Mouse (Mus musculus) forebrain, embryonic 13.5 days (tissue): ENCODE data around the gene Ttc17. TPM values are rescaled to one million over a fixed set of nuclear protein-coding genes. Genes with fewer than 3 reads are reported as not detected.
A peak's percentile ranks its signal among the peaks of the same experiment; 100 is the strongest.

Source experiments
- ATAC-seq: fragments of 200-750 bp; cut with Nextera tagmentation; 2 replicates; pipeline ENCODE4 v1.8.0; 2017
- H3K27ac ChIP-seq: fragments of 300-500 bp; sonication (generic); 2 replicates; pipeline ENCODE4 v1.5.1; 2015; ENCODE audit warnings: inconsistent platforms, mild to moderate bottlenecking, moderate library complexity
- H3K27me3 ChIP-seq: fragments of 300-500 bp; sonication (generic); 2 replicates; pipeline ENCODE4 v1.6.1; 2015; ENCODE audit warnings: mild to moderate bottlenecking, inconsistent platforms
- H3K36me3 ChIP-seq: fragments of 300-500 bp; sonication (generic); 2 replicates; pipeline ENCODE4 v1.6.1; 2015; ENCODE audit warnings: mild to moderate bottlenecking, inconsistent platforms; ENCODE audit not compliant: poor library complexity, severe bottlenecking
- H3K4me1 ChIP-seq: fragments of 300-500 bp; sonication (generic); 2 replicates; pipeline ENCODE4 v1.6.1; 2015; ENCODE audit warnings: inconsistent platforms
- H3K4me2 ChIP-seq: fragments of 300-500 bp; sonication (generic); 2 replicates; pipeline ENCODE4 v1.6.1; 2015; ENCODE audit warnings: inconsistent platforms, mild to moderate bottlenecking, moderate library complexity
- H3K4me3 ChIP-seq: fragments of 300-500 bp; sonication (generic); 2 replicates; pipeline ENCODE4 v1.5.1; 2015; ENCODE audit warnings: mild to moderate bottlenecking, inconsistent platforms
- H3K9ac ChIP-seq: fragments of 300-500 bp; sonication (generic); 2 replicates; pipeline ENCODE4 v1.6.1; 2015; ENCODE audit warnings: mild to moderate bottlenecking, inconsistent platforms
- H3K9me3 ChIP-seq: fragments of 300-500 bp; sonication (generic); replicated peaks from 2 replicates; pipeline ENCODE4 v1.6.1; 2016; ENCODE audit warnings: inconsistent platforms
- WGBS: fragments of 180-500 bp; shearing (Covaris S2); methylation state at CpG from one replicate; pipeline ENCODE4 v1.1.7; 2015; 5-methylcytosine and 5-hydroxymethylcytosine counted together
- polyA plus RNA-seq: library from polyadenylated mRNA; unstranded; fragments of >200 nt; fragmentation: Nextera tagmentation; extraction: Ambion mirVana; gene quantifications from 2 replicates; pipeline ENCODE4 v1.2.1, GENCODE M21; 2015

Ttc17 gene
- polyA plus RNA-seq, 1 experiment from 2014 or later = 17.0 TPM

- Histone ChIP-seq H3K4me1 (peaks cover 8% of the 10 kb centered on the region; the same call in 1 of the 2 replicates), H3K9ac (no peak overlapping the region), H3K4me3 (no peak overlapping the region), H3K27me3 (no peaks in the 10 kb centered on the region), H3K36me3 (peaks cover 81% of the 10 kb centered on the region), H3K27ac (no peak overlapping the region), H3K4me2 (no peak overlapping the region), H3K9me3 (no peaks in the 10 kb centered on the region)
- ATAC-seq = no peak
- WGBS = 92% methylated on average over 2 of the region's 2 CpGs
These were observed 73.4 kb downstream of the Ttc17 start for GRCm38 (mm10) chr2:94333086-94333485.

- H3K4me2 ChIP-seq = no peak overlapping the region
- H3K36me3 ChIP-seq = peaks cover 83% of the 10 kb centered on the region
- peaks cover 5% of the 10 kb centered on the region; the same call in 1 of the 2 replicates for H3K4me1 ChIP-seq
- no peak for ATAC-seq
- no peak overlapping the region for H3K9ac ChIP-seq
- WGBS = 96% methylated on average over 13 of the region's 13 CpGs
- H3K4me3 ChIP-seq = no peak overlapping the region
- H3K9me3 ChIP-seq = no peaks in the 10 kb centered on the region
- H3K27ac ChIP-seq = no peak overlapping the region
- H3K27me3 ChIP-seq = no peaks in the 10 kb centered on the region
These were observed 77.2 kb downstream of the Ttc17 start for GRCm38 (mm10) chr2:94329336-94329735.

GRCm38 (mm10) chr2:94327836-94328235 is 78.7 kb downstream of the Ttc17 start:
- no peaks in the 10 kb centered on the region for H3K4me1 ChIP-seq
- H3K36me3 ChIP-seq = peaks cover 90% of the 10 kb centered on the region
- no peak for ATAC-seq
- no peaks in the 10 kb centered on the region for H3K9me3 ChIP-seq
- H3K4me3 ChIP-seq = no peak overlapping the region
- 97% methylated on average over 3 of the region's 3 CpGs for WGBS
- no peak overlapping the region for H3K9ac ChIP-seq
- H3K4me2 ChIP-seq = no peak overlapping the region
- H3K27me3 ChIP-seq = no peaks in the 10 kb centered on the region
- H3K27ac ChIP-seq = no peak overlapping the region

- no peak for ATAC-seq
- no peak overlapping the region for H3K27ac ChIP-seq
- H3K4me1 ChIP-seq = no peaks in the 10 kb centered on the region
- no peak overlapping the region for H3K9ac ChIP-seq
- H3K9me3 ChIP-seq = no peaks in the 10 kb centered on the region
- no peak overlapping the region for H3K4me2 ChIP-seq
- WGBS = 78% methylated on average over 2 of the region's 2 CpGs
- H3K27me3 ChIP-seq = no peaks in the 10 kb centered on the region
- H3K36me3 ChIP-seq = peaks cover 74% of the 10 kb centered on the region
- no peak overlapping the region for H3K4me3 ChIP-seq
These were observed 86.7 kb downstream of the Ttc17 start for GRCm38 (mm10) chr2:94319780-94320179.

- Histone ChIP-seq H3K27me3 (no peaks in the 10 kb centered on the region), H3K9me3 (no peaks in the 10 kb centered on the region), H3K27ac (no peak overlapping the region), H3K4me1 (no peaks in the 10 kb centered on the region), H3K4me2 (no peak overlapping the region), H3K9ac (no peak overlapping the region), H3K4me3 (no peak overlapping the region), H3K36me3 (peaks cover 70% of the 10 kb centered on the region)
- 60% methylated on average over 5 of the region's 5 CpGs for WGBS
- no peak for ATAC-seq
These were observed 90.0 kb downstream of the Ttc17 start for GRCm38 (mm10) chr2:94316526-94316925.

GRCm38 (mm10) chr2:94303984-94304383 is 102.5 kb downstream of the Ttc17 start:
- H3K9me3 ChIP-seq = peaks cover 8% of the 10 kb centered on the region
- 88% methylated on average over 10 of the region's 10 CpGs for WGBS

GRCm38 (mm10) chr2:94302393-94302792 is 104.1 kb downstream of the Ttc17 start:
- WGBS = 80% methylated on average over 5 of the region's 5 CpGs
- H3K9ac ChIP-seq = no peak overlapping the region
- no peaks in the 10 kb centered on the region for H3K27me3 ChIP-seq
- no peak for ATAC-seq
- H3K27ac ChIP-seq = no peak overlapping the region
- no peak overlapping the region for H3K4me2 ChIP-seq
- H3K9me3 ChIP-seq = peaks cover 8% of the 10 kb centered on the region
- H3K4me1 ChIP-seq = no peaks in the 10 kb centered on the region
- H3K36me3 ChIP-seq = peaks cover 64% of the 10 kb centered on the region
- H3K4me3 ChIP-seq = no peak overlapping the region

More at GRCm38 (mm10) chr2:94303984-94304383, 102.5 kb downstream of the Ttc17 start:
- Histone ChIP-seq H3K4me3 (no peak overlapping the region), H3K9ac (no peak overlapping the region), H3K4me1 (no peaks in the 10 kb centered on the region), H3K27me3 (no peaks in the 10 kb centered on the region), H3K27ac (no peak overlapping the region), H3K4me2 (no peak overlapping the region), H3K36me3 (peaks cover 70% of the 10 kb centered on the region)
- ATAC-seq = 0 out of 2 replicates have a peak, but pooled peaks have one; percentile 27

- no peaks in the 10 kb centered on the region for H3K27me3 ChIP-seq
- peaks cover 8% of the 10 kb centered on the region for H3K9me3 ChIP-seq
- 91% methylated on average over 8 of the region's 8 CpGs for WGBS
- no peak overlapping the region for H3K4me3 ChIP-seq
- H3K4me2 ChIP-seq = no peak overlapping the region
- ATAC-seq = no peak
- H3K27ac ChIP-seq = no peak overlapping the region
- H3K9ac ChIP-seq = no peak overlapping the region
- H3K4me1 ChIP-seq = no peaks in the 10 kb centered on the region
- H3K36me3 ChIP-seq = peaks cover 64% of the 10 kb centered on the region
These were observed 104.7 kb downstream of the Ttc17 start for GRCm38 (mm10) chr2:94301749-94302148.

- Histone ChIP-seq H3K4me2 (no peak overlapping the region), H3K27ac (no peak overlapping the region), H3K4me1 (no peaks in the 10 kb centered on the region), H3K9me3 (peaks cover 8% of the 10 kb centered on the region), H3K27me3 (no peaks in the 10 kb centered on the region), H3K36me3 (peaks cover 31% of the 10 kb centered on the region), H3K4me3 (no peak overlapping the region), H3K9ac (no peak overlapping the region)
- ATAC-seq = no peak
- 69% methylated on average over 3 of the region's 3 CpGs for WGBS
These were observed 109.0 kb downstream of the Ttc17 start for GRCm38 (mm10) chr2:94297467-94297866.

GRCm38 (mm10) chr2:94290483-94290882 is 116.0 kb downstream of the Ttc17 start:
- Histone ChIP-seq H3K27ac (peak overlapping the region; percentile 76; the same call in 1 of the 2 replicates), H3K9ac (no peak overlapping the region), H3K4me1 (peaks cover 33% of the 10 kb centered on the region), H3K4me2 (no peak overlapping the region), H3K27me3 (no peaks in the 10 kb centered on the region), H3K36me3 (no peaks in the 10 kb centered on the region), H3K9me3 (no peaks in the 10 kb centered on the region), H3K4me3 (no peak overlapping the region)
- WGBS = 1% methylated on average over 5 of the region's 5 CpGs
- ATAC-seq = peak; percentile 70

GRCm38 (mm10) chr2:94289659-94290058 is 116.8 kb downstream of the Ttc17 start:
- peak overlapping the region; percentile 37; the same call in 1 of the 2 replicates for H3K9ac ChIP-seq

GRCm38 (mm10) chr2:94289169-94289568 is 117.3 kb downstream of the Ttc17 start:
- peak; percentile 94 for ATAC-seq
- Histone ChIP-seq H3K27ac (peak overlapping the region; percentile 76), H3K4me3 (no peak overlapping the region), H3K36me3 (no peaks in the 10 kb centered on the region), H3K9ac (peak overlapping the region; percentile 37), H3K27me3 (no peaks in the 10 kb centered on the region), H3K4me2 (peak overlapping the region; percentile 28), H3K9me3 (no peaks in the 10 kb centered on the region), H3K4me1 (peaks cover 33% of the 10 kb centered on the region)
- 0% methylated on average over 2 of the region's 2 CpGs for WGBS

More at GRCm38 (mm10) chr2:94289659-94290058, 116.8 kb downstream of the Ttc17 start:
- Histone ChIP-seq H3K27ac (peak overlapping the region; percentile 76), H3K4me2 (peak overlapping the region; percentile 28), H3K4me1 (peaks cover 33% of the 10 kb centered on the region), H3K36me3 (no peaks in the 10 kb centered on the region), H3K4me3 (no peak overlapping the region), H3K9me3 (no peaks in the 10 kb centered on the region), H3K27me3 (no peaks in the 10 kb centered on the region)
- 25% methylated on average over 6 of the region's 6 CpGs for WGBS
- ATAC-seq = peak; percentile 31; the same call in 1 of the 2 replicates

- H3K4me2 ChIP-seq = no peak overlapping the region
- H3K27ac ChIP-seq = peak overlapping the region; percentile 10; the same call in 1 of the 2 replicates
- H3K4me3 ChIP-seq = no peak overlapping the region
- WGBS = 30% methylated on average over 5 of the region's 5 CpGs
- H3K36me3 ChIP-seq = no peaks in the 10 kb centered on the region
- no peaks in the 10 kb centered on the region for H3K9me3 ChIP-seq
- no peaks in the 10 kb centered on the region for H3K27me3 ChIP-seq
- H3K4me1 ChIP-seq = peaks cover 38% of the 10 kb centered on the region
- peak overlapping the region; percentile 16; the same call in 1 of the 2 replicates for H3K9ac ChIP-seq
- no peak for ATAC-seq
These were observed 118.4 kb downstream of the Ttc17 start for GRCm38 (mm10) chr2:94288086-94288485.
